Mouse (Mus musculus): ENCODE measurements around the gene Rpl9-ps1. TPM values are rescaled to one million over a fixed set of nuclear protein-coding genes. Genes with fewer than 3 reads are reported as not detected.

The Rpl9-ps1 gene
- polyA plus RNA-seq, 1 experiment: not detected

DNA sequence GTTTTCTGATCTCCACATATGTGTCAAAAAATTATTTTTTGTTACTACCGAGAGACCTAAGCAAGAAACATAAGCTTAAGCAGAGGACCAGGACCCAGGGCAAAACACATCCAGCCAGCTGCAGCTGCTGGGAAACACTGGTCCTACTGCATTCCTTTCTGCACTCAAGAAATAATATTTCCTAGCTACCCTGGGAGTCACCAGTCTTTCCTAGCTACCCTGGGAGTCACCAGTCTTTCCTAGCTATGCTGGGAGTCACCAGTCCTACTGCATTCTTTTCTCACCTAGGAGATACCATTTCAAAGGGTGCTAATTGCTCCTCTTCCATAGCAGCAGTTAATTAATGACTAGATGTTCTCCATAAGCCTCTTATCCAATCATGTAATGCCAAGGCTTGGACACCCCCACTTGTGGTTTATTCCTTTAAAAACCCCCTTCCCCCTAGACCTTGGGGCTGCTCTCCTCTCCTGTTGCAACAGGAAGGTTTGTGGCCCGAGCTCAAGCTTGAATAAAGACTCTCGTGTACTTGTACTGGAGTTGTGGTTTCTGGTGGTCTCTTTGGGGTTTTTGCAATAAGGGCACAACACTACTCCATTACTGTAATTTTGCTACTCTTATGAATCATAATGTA, 47.1 kb downstream of the Rpl9-ps1 start:
- H3K27ac ChIP-seq (ENCODE audit: control insufficient read depth, insufficient read depth, low read length): no peak overlapping the region
- 53% methylated on average over 3 of the region's 3 CpGs for WGBS

DNA sequence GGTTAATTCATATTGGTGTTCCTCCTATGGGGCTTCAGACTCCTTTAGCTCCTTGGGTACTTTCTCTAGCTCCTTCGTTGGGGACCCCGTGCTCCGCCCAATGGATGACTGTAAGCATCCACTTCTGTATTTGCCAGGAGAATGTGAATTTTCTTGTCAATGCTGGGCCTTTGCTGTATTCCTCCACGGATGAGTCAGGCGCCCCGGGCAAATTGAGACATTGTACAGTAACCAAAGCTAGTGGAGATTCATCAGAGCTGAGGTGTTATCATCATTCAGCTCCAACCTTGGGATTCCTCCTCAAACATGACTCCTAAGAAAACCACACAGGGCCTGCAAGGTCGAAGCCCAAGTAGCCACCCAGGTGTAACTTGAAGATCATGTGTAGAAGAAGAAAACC, 47.6 kb downstream of the Rpl9-ps1 start:
- H3K36me3 ChIP-seq (ENCODE audit: control insufficient read depth, insufficient read depth, low read length): no peaks in the 10 kb centered on the region
- H3K27me3 ChIP-seq (ENCODE audit: control insufficient read depth, insufficient read depth, low read length): no peaks in the 10 kb centered on the region
- DNase-seq: no peak
- H3K4me3 ChIP-seq (ENCODE audit: control insufficient read depth, insufficient read depth, low read length): no peak overlapping the region
- no peak for TF ChIP-seq CTCF (IDR thresholded peaks at IDR 0.05; ENCODE audit: borderline replicate concordance, control insufficient read depth, extremely low read depth, insufficient read depth, low read length, poor library complexity)
- TF ChIP-seq POLR2A (IDR thresholded peaks at IDR 0.05; ENCODE audit: control insufficient read depth, extremely low read depth, insufficient read depth, low read length, poor library complexity): no peak
- 95% methylated on average over 7 of the region's 7 CpGs for WGBS
- H3K27ac ChIP-seq (ENCODE audit: control insufficient read depth, insufficient read depth, low read length): no peak overlapping the region
- peaks cover 3% of the 10 kb centered on the region for H3K4me1 ChIP-seq (replicated peaks; ENCODE audit: control insufficient read depth, insufficient read depth, low read length)

More for the DNA sequence above, 47.1 kb downstream of the Rpl9-ps1 start:
- no peak for TF ChIP-seq CTCF (IDR thresholded peaks at IDR 0.05; ENCODE audit: borderline replicate concordance, control insufficient read depth, extremely low read depth, insufficient read depth, low read length, poor library complexity)
- TF ChIP-seq POLR2A (IDR thresholded peaks at IDR 0.05; ENCODE audit: control insufficient read depth, extremely low read depth, insufficient read depth, low read length, poor library complexity): no peak
- Histone ChIP-seq H3K36me3 (ENCODE audit: control insufficient read depth, insufficient read depth, low read length) (no peaks in the 10 kb centered on the region), H3K27me3 (ENCODE audit: control insufficient read depth, insufficient read depth, low read length) (no peaks in the 10 kb centered on the region), H3K4me3 (ENCODE audit: control insufficient read depth, insufficient read depth, low read length) (no peak overlapping the region), H3K4me1 (replicated peaks; ENCODE audit: control insufficient read depth, insufficient read depth, low read length) (no peaks in the 10 kb centered on the region)
- no peak for DNase-seq

DNA sequence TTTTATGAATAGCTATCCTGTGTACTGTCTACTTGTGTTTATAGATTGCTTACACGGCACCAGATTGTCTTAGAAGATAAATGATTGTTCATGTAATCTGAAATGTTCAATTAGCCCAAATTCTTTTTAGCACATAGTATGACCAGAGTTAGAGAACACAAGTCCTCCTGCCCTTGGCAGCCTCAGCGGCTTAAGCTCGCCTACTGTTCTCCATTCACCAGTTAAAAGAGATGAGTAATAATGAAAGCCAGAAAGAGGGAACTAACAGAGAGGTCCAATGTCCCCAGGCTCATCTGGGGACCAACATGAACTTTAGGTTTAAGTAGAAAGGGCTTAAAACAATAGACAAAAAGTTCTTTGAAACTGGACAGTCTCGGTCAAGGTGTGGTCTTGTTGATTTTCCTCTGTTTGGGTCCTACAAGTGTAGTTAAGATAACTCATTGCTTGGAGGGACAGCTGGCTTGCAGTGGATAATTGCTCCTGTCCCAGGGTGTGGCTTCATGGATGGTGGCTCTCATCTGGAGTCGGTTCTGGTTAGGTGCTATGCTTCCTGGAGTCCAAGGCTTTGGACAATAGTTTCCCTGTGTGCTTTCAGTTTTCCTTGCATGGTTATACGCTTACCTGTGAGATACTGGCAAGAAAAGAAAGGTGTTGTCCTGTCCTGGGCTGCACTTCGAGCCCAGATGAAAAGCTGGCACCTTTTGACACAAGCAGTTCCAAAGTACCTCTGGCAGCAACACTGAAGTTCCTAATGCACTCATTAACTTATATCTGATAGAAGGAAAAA, 49.6 kb downstream of the Rpl9-ps1 start:
- WGBS: 86% methylated on average over 7 of the region's 7 CpGs
- no peak for TF ChIP-seq CTCF (IDR thresholded peaks at IDR 0.05; ENCODE audit: borderline replicate concordance, control insufficient read depth, extremely low read depth, insufficient read depth, low read length, poor library complexity)
- TF ChIP-seq POLR2A (IDR thresholded peaks at IDR 0.05; ENCODE audit: control insufficient read depth, extremely low read depth, insufficient read depth, low read length, poor library complexity): no peak
- no peak for DNase-seq
- H3K27ac ChIP-seq (ENCODE audit: control insufficient read depth, insufficient read depth, low read length): no peak overlapping the region
- H3K27me3 ChIP-seq (ENCODE audit: control insufficient read depth, insufficient read depth, low read length): no peaks in the 10 kb centered on the region
- no peaks in the 10 kb centered on the region for H3K36me3 ChIP-seq (ENCODE audit: control insufficient read depth, insufficient read depth, low read length)
- peaks cover 5% of the 10 kb centered on the region for H3K4me1 ChIP-seq (replicated peaks; ENCODE audit: control insufficient read depth, insufficient read depth, low read length)
- no peak overlapping the region for H3K4me3 ChIP-seq (ENCODE audit: control insufficient read depth, insufficient read depth, low read length)

Other genes starting within 250 kb of the Rpl9-ps1 start
- 1.2 and 5.3 TPM in 2 replicates for gene Rasl10b, start 236.5 kb downstream of the Rpl9-ps1 start, polyA plus RNA-seq (2012; rRNA removed)
- gene Gas2l2, start 216.2 kb downstream of the Rpl9-ps1 start, polyA plus RNA-seq (2012; rRNA removed): 0.10 and 0.12 TPM in 2 replicates
- gene 1700020L24Rik, start 207.9 kb downstream of the Rpl9-ps1 start, polyA plus RNA-seq (2012; rRNA removed): 1.9 and 2.0 TPM in 2 replicates
- gene Mmp28, start 182.6 kb downstream of the Rpl9-ps1 start, polyA plus RNA-seq (2012; rRNA removed): 6.0 and 8.2 TPM in 2 replicates
- 17.1 and 20.0 TPM in 2 replicates for gene Taf15, start 172.5 kb downstream of the Rpl9-ps1 start, polyA plus RNA-seq (2012; rRNA removed)
- 0.20 TPM in 1 of 2 replicates, not detected in the other for gene Heatr9, start 123.4 kb downstream of the Rpl9-ps1 start, polyA plus RNA-seq (2012; rRNA removed)
- gene Ccl5, start 115.1 kb downstream of the Rpl9-ps1 start, polyA plus RNA-seq (2012; rRNA removed): 526 and 777 TPM in 2 replicates
- gene Ccl9, start 67.0 kb downstream of the Rpl9-ps1 start, polyA plus RNA-seq (2012; rRNA removed): 3.4 and 4.5 TPM in 2 replicates
- gene Ccl6, start 52.5 kb downstream of the Rpl9-ps1 start, polyA plus RNA-seq (2012; rRNA removed): 4.9 and 10.4 TPM in 2 replicates
- 3.6 and 10.2 TPM in 2 replicates for gene Ccl3, start 3.7 kb upstream of the Rpl9-ps1 start, polyA plus RNA-seq (2012; rRNA removed)
- 5.0 and 8.5 TPM in 2 replicates for gene Ccl4, start 17.0 kb upstream of the Rpl9-ps1 start, polyA plus RNA-seq (2012; rRNA removed)
- gene Wfdc17, start 58.4 kb upstream of the Rpl9-ps1 start, polyA plus RNA-seq (2012; rRNA removed): 14.8 and 44.4 TPM in 2 replicates
- 48.6 and 72.8 TPM in 2 replicates for gene Wfdc18, start 63.4 kb upstream of the Rpl9-ps1 start, polyA plus RNA-seq (2012; rRNA removed)
- 12.5 and 17.0 TPM in 2 replicates for gene Wfdc21, start 101.3 kb upstream of the Rpl9-ps1 start, polyA plus RNA-seq (2012; rRNA removed)
- gene Heatr6, start 108.1 kb upstream of the Rpl9-ps1 start, polyA plus RNA-seq (2012; rRNA removed): 35.0 and 37.2 TPM in 2 replicates
- gene Hnf1b, start 204.4 kb upstream of the Rpl9-ps1 start, polyA plus RNA-seq (2012; rRNA removed): 0.11 and 0.13 TPM in 2 replicates